Mouse (Mus musculus): Measurements from ENCODE around the gene Rps6kc1. TPM values are rescaled to one million over a fixed set of nuclear protein-coding genes. Genes with fewer than 3 reads are reported as not detected.

Rps6kc1 gene
- polyA plus RNA-seq, 1 experiment from 2014 or later, result 4.9 TPM

DNA sequence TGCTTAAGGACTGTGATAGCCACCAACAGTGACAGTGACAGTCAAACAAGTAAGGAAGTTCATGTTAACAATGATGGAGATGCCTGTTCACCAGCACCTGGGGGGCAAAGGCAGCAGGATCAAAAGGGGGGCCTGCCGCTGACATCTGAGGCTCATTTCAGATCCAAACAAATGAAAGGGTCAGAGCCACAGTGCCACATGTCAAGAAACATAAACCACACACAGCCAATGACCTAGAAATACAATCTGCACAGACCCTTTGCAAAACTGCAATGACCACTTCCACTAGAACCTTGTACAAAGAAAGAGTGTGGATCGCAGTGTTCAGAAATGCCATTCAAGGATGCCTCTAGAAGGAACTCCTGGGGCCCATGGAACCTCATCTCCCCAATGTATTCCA lies 23.5 kb downstream of the Rps6kc1 start:
- Histone ChIP-seq H3K27me3 (ENCODE audit: control insufficient read depth, insufficient read depth, low read depth, low read length) (no peaks in the 10 kb centered on the region), H3K4me1 (ENCODE audit: control insufficient read depth, low read depth, low read length) (no peaks in the 10 kb centered on the region; the same call in 1 of the 2 replicates), H3K27ac (ENCODE audit: low read length) (no peak overlapping the region), H3K9me3 (replicated peaks; ENCODE audit: control insufficient read depth, low read length) (no peaks in the 10 kb centered on the region), H3K36me3 (ENCODE audit: control insufficient read depth, insufficient read depth) (no peaks in the 10 kb centered on the region), H3K4me2 (ENCODE audit: low read depth, low read length) (no peak overlapping the region), H3K4me3 (ENCODE audit: low read depth, low read length) (no peak overlapping the region), H3K9ac (ENCODE audit: low read depth, low read length) (no peak overlapping the region)
- ATAC-seq (ENCODE audit: low read depth), result no peak
- WGBS (ENCODE audit: insufficient replicate concordance), result 92% methylated on average over 2 of the region's 2 CpGs

DNA sequence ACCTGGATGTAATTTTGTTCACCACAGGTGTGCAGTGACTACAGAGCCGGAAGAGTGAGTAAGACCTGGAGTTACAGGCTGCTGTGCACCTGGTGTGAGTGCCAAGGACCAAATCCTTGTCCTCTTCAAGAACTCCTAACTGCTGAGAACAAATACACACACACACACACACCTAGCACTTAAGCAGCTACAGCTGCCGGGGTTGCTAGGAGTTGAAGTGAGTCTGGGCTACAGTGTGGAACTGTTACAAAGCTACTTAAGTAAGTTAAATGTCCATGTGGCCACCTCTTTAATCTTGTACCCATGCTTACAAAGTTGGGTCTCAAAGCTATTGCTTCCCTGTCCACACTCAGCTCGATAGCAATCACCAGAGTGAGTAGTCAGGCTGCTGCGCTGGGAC lies 25.6 kb downstream of the Rps6kc1 start:
- Histone ChIP-seq H3K4me1 (ENCODE audit: control insufficient read depth, low read depth, low read length) (no peaks in the 10 kb centered on the region), H3K36me3 (ENCODE audit: control insufficient read depth, insufficient read depth) (no peaks in the 10 kb centered on the region), H3K9me3 (replicated peaks; ENCODE audit: control insufficient read depth, low read length) (no peaks in the 10 kb centered on the region), H3K27ac (ENCODE audit: low read length) (no peak overlapping the region), H3K27me3 (ENCODE audit: control insufficient read depth, insufficient read depth, low read depth, low read length) (no peaks in the 10 kb centered on the region), H3K4me3 (ENCODE audit: low read depth, low read length) (no peak overlapping the region), H3K4me2 (ENCODE audit: low read depth, low read length) (no peak overlapping the region), H3K9ac (ENCODE audit: low read depth, low read length) (no peak overlapping the region)
- no peak for ATAC-seq (ENCODE audit: low read depth)
- 73% methylated on average over 4 of the region's 4 CpGs for WGBS (ENCODE audit: insufficient replicate concordance)

DNA sequence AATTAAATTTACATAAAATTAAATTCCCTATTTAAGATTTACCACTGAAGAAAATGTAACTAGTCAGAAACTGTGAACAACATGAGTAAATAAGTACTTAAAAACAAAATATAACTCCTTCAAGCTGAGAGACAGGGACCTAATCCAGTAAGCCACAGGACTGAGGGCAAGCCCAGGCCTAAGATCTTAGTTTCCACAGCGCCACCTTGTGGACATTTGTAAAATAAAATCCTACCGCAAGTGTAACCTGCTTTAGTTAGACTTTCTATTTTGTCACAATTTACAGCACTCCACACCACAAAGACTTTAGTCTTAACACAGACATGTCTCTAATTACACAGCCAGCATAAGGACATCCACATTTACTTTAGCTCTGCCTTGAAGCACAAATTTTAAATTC lies 30.1 kb downstream of the Rps6kc1 start:
- Histone ChIP-seq H3K27ac (ENCODE audit: low read length) (no peak overlapping the region; the same call in 1 of the 2 replicates), H3K4me2 (ENCODE audit: low read depth, low read length) (no peak overlapping the region), H3K4me3 (ENCODE audit: low read depth, low read length) (no peak overlapping the region), H3K36me3 (ENCODE audit: control insufficient read depth, insufficient read depth) (no peaks in the 10 kb centered on the region), H3K9me3 (replicated peaks; ENCODE audit: control insufficient read depth, low read length) (no peaks in the 10 kb centered on the region), H3K27me3 (ENCODE audit: control insufficient read depth, insufficient read depth, low read depth, low read length) (no peaks in the 10 kb centered on the region), H3K4me1 (ENCODE audit: control insufficient read depth, low read depth, low read length) (peaks cover 3% of the 10 kb centered on the region), H3K9ac (ENCODE audit: low read depth, low read length) (no peak overlapping the region)
- WGBS (ENCODE audit: insufficient replicate concordance), result 4% methylated on average over 2 of the region's 2 CpGs
- ATAC-seq (ENCODE audit: low read depth), result no peak

DNA sequence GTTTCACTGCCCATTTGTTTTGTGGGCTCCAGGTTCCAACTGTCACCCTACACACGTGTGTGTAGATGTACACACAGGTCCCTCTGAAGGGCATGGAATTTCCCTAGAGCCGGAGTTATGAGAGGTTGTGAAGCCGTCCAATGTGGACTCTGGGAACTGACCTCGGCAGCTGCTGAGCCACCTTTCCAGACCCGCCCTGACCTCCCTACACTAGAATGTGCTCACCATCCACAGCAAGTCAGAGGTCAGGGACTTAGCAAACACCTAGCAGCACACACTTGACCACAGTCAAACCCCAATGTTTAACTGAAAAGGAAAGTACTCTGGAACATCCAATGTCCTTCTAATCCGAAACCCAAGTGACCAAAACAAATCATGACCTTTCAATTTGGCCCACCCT lies 30.9 kb downstream of the Rps6kc1 start:
- peaks cover 3% of the 10 kb centered on the region for H3K4me1 ChIP-seq (ENCODE audit: control insufficient read depth, low read depth, low read length)
- H3K9me3 ChIP-seq (replicated peaks; ENCODE audit: control insufficient read depth, low read length), result no peaks in the 10 kb centered on the region
- H3K27ac ChIP-seq (ENCODE audit: low read length), result peak overlapping the region; percentile 76
- peak; percentile 89 for ATAC-seq (ENCODE audit: low read depth)
- no peaks in the 10 kb centered on the region for H3K36me3 ChIP-seq (ENCODE audit: control insufficient read depth, insufficient read depth)
- 70% methylated on average over 6 of the region's 6 CpGs for WGBS (ENCODE audit: insufficient replicate concordance)
- H3K9ac ChIP-seq (ENCODE audit: low read depth, low read length), result no peak overlapping the region
- H3K4me2 ChIP-seq (ENCODE audit: low read depth, low read length), result no peak overlapping the region
- H3K4me3 ChIP-seq (ENCODE audit: low read depth, low read length), result no peak overlapping the region
- H3K27me3 ChIP-seq (ENCODE audit: control insufficient read depth, insufficient read depth, low read depth, low read length), result no peaks in the 10 kb centered on the region

DNA sequence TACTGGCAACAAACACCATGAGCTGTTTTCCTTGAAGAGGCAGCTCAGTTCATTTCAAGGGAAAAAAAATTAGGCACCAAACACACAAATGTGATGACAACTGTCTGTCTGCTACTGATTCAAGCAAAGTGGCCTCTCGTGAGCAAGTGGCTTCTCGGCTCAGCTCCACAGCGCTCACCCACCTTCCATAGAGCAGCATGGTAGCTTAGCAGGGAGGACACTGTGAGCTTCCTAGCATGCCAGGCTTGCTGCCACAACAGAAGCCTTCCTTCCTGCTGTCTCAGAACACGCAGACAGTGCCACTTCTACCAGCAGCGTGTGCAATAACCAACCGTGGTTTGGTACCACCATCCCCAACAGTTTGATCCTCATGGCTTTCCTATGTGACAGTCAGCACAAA lies 35.8 kb downstream of the Rps6kc1 start:
- Histone ChIP-seq H3K36me3 (ENCODE audit: control insufficient read depth, insufficient read depth) (no peaks in the 10 kb centered on the region), H3K4me2 (ENCODE audit: low read depth, low read length) (no peak overlapping the region), H3K27me3 (ENCODE audit: control insufficient read depth, insufficient read depth, low read depth, low read length) (no peaks in the 10 kb centered on the region), H3K4me1 (ENCODE audit: control insufficient read depth, low read depth, low read length) (peaks cover 7% of the 10 kb centered on the region), H3K4me3 (ENCODE audit: low read depth, low read length) (no peak overlapping the region), H3K9me3 (replicated peaks; ENCODE audit: control insufficient read depth, low read length) (no peaks in the 10 kb centered on the region), H3K27ac (ENCODE audit: low read length) (no peak overlapping the region), H3K9ac (ENCODE audit: low read depth, low read length) (no peak overlapping the region)
- no peak for ATAC-seq (ENCODE audit: low read depth)
- 73% methylated on average over 6 of the region's 6 CpGs for WGBS (ENCODE audit: insufficient replicate concordance)

DNA sequence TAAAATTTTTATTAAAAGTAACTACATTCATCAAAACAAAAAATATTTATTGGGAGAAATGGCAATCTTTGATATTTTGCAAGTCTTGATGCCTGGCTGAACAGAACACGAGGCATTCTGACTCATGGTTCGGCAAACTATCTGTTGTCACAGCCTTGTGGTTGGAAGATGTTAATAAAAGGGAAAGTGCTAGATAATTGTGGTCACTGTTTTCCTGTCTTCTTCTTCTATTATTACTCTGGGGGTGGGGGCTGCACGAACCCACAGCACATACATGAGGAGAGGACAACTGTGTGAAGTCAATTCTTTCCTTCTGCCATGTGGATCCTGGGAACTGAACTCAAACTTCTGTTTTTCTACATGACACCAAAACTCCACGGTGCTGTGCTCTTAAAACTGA lies 36.5 kb downstream of the Rps6kc1 start:
- no peak overlapping the region for H3K4me3 ChIP-seq (ENCODE audit: low read depth, low read length)
- no peak overlapping the region for H3K9ac ChIP-seq (ENCODE audit: low read depth, low read length)
- no peak overlapping the region for H3K4me2 ChIP-seq (ENCODE audit: low read depth, low read length)
- ATAC-seq (ENCODE audit: low read depth), result no peak
- no peaks in the 10 kb centered on the region for H3K36me3 ChIP-seq (ENCODE audit: control insufficient read depth, insufficient read depth)
- H3K9me3 ChIP-seq (replicated peaks; ENCODE audit: control insufficient read depth, low read length), result no peaks in the 10 kb centered on the region
- H3K27me3 ChIP-seq (ENCODE audit: control insufficient read depth, insufficient read depth, low read depth, low read length), result no peaks in the 10 kb centered on the region
- 27% methylated on average over 4 of the region's 4 CpGs for WGBS (ENCODE audit: insufficient replicate concordance)
- H3K27ac ChIP-seq (ENCODE audit: low read length), result no peak overlapping the region
- H3K4me1 ChIP-seq (ENCODE audit: control insufficient read depth, low read depth, low read length), result peaks cover 7% of the 10 kb centered on the region

DNA sequence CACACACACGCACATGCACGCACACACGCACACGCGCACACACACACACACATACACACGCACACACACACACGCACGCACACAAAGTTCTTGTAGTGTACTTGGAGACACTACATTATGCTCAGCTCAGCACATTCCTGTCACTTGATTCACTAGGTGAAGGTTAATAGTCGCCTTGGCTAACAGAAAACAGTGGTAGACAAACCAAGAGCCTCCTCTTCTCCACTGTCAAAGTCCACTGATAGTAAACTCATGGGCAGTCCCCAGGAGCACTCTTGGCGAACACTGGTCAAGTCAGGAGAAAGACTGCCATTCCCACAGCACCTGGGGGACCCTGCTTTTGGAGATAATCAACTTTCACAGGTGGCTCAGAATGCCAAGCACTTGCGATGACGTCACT lies 40.5 kb downstream of the Rps6kc1 start:
- H3K9me3 ChIP-seq (replicated peaks; ENCODE audit: control insufficient read depth, low read length), result no peaks in the 10 kb centered on the region
- no peaks in the 10 kb centered on the region for H3K36me3 ChIP-seq (ENCODE audit: control insufficient read depth, insufficient read depth)
- peaks cover 4% of the 10 kb centered on the region; the same call in 1 of the 2 replicates for H3K4me1 ChIP-seq (ENCODE audit: control insufficient read depth, low read depth, low read length)
- H3K27me3 ChIP-seq (ENCODE audit: control insufficient read depth, insufficient read depth, low read depth, low read length), result no peaks in the 10 kb centered on the region
- H3K27ac ChIP-seq (ENCODE audit: low read length), result no peak overlapping the region
- H3K9ac ChIP-seq (ENCODE audit: low read depth, low read length), result no peak overlapping the region
- 86% methylated on average over 12 of the region's 12 CpGs for WGBS (ENCODE audit: insufficient replicate concordance)
- H3K4me3 ChIP-seq (ENCODE audit: low read depth, low read length), result no peak overlapping the region
- no peak for ATAC-seq (ENCODE audit: low read depth)
- H3K4me2 ChIP-seq (ENCODE audit: low read depth, low read length), result no peak overlapping the region

DNA sequence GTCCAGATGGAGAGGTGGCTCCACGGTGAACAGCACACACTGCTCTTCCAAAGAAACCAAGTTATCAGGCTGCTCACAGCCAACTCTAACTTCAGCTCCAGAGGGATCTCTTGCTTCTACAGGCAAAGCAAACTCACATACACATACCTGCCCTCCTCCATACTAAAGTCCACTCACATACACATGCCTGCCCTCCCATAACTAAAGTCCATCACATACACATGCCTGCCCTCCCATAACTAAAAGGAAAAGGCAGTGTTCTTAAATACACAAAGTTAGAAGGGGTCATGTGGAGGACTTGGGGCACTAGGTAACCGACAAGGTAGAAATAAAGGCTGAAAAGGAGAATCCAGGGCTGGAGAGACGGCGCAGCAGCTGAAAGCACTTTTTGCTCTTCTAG lies 41.6 kb downstream of the Rps6kc1 start:
- Histone ChIP-seq H3K9me3 (replicated peaks; ENCODE audit: control insufficient read depth, low read length) (no peaks in the 10 kb centered on the region), H3K4me2 (ENCODE audit: low read depth, low read length) (no peak overlapping the region), H3K27ac (ENCODE audit: low read length) (peak overlapping the region; percentile 51), H3K27me3 (ENCODE audit: control insufficient read depth, insufficient read depth, low read depth, low read length) (no peaks in the 10 kb centered on the region), H3K4me1 (ENCODE audit: control insufficient read depth, low read depth, low read length) (peaks cover 4% of the 10 kb centered on the region; the same call in 1 of the 2 replicates), H3K9ac (ENCODE audit: low read depth, low read length) (no peak overlapping the region), H3K4me3 (ENCODE audit: low read depth, low read length) (no peak overlapping the region), H3K36me3 (ENCODE audit: control insufficient read depth, insufficient read depth) (no peaks in the 10 kb centered on the region)
- ATAC-seq (ENCODE audit: low read depth), result peak; percentile 80
- 78% methylated on average over 4 of the region's 4 CpGs for WGBS (ENCODE audit: insufficient replicate concordance)

DNA sequence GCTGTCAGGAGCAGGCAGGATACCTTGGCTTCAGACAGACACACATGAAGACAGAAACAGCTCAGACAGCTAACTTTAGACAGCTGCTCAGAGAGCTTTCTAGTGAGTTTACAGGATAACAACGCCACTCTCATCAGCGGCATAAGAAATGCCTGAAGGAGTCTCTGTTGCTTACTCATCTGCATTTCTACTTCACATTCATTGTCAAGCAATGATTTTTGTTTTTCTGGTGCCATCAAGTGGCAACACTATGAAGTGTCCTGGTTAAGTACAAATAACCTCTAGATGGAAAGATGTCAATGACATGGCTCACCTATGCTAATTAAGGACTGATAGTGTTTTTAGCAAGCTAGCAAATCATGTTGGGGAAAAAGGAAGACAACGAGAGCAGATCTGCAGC lies 42.8 kb downstream of the Rps6kc1 start:
- no peak for ATAC-seq (ENCODE audit: low read depth)
- Histone ChIP-seq H3K36me3 (ENCODE audit: control insufficient read depth, insufficient read depth) (no peaks in the 10 kb centered on the region), H3K4me2 (ENCODE audit: low read depth, low read length) (no peak overlapping the region), H3K4me1 (ENCODE audit: control insufficient read depth, low read depth, low read length) (peaks cover 4% of the 10 kb centered on the region; the same call in 1 of the 2 replicates), H3K27me3 (ENCODE audit: control insufficient read depth, insufficient read depth, low read depth, low read length) (no peaks in the 10 kb centered on the region), H3K4me3 (ENCODE audit: low read depth, low read length) (no peak overlapping the region), H3K27ac (ENCODE audit: low read length) (no peak overlapping the region), H3K9ac (ENCODE audit: low read depth, low read length) (no peak overlapping the region), H3K9me3 (replicated peaks; ENCODE audit: control insufficient read depth, low read length) (no peaks in the 10 kb centered on the region)
- WGBS (ENCODE audit: insufficient replicate concordance), result 76% methylated on average over 3 of the region's 3 CpGs
